In genomic region chr12:8450639-8451038, GRCm38 (mm10) we compare ENCODE assay signal across 8 mouse cellular contexts. TPM values are rescaled to one million over a fixed set of nuclear protein-coding genes. Genes with fewer than 3 reads are reported as not detected.
A peak's percentile ranks its signal among the peaks of the same experiment; 100 is the strongest.
DNase-seq lines count a peak whose midpoint lies in the region; ATAC-seq and TF ChIP-seq lines count a peak whose summit lies in the region.

No protein-coding gene starts in this region.

- no peak overlapping the region for H3K27ac ChIP-seq in hindbrain, embryonic 14.5 days
- no peak overlapping the region for H3K27ac ChIP-seq in hindbrain, embryonic 10.5 days
- peak overlapping the region; percentile 86 for H3K27ac ChIP-seq in layer of hippocampus, adult 2 months
- H3K27ac ChIP-seq in midbrain, embryonic 16.5 days (ENCODE audit: low read length) = no peak overlapping the region
- H3K27ac ChIP-seq in liver, postnatal 0 days (ENCODE audit: low read depth) = no peak overlapping the region

- H3K27me3 ChIP-seq in hindbrain, embryonic 14.5 days (ENCODE audit: control insufficient read depth, insufficient read depth, low read length) = no peaks in the 10 kb centered on the region; the same call in 1 of the 2 replicates
- H3K27me3 ChIP-seq in hindbrain, embryonic 10.5 days (ENCODE audit: insufficient read depth, poor library complexity, severe bottlenecking) = peaks cover 20% of the 10 kb centered on the region
- no peaks in the 10 kb centered on the region for H3K27me3 ChIP-seq in midbrain, embryonic 16.5 days (ENCODE audit: control insufficient read depth, insufficient read depth, low read depth, low read length)
- no peaks in the 10 kb centered on the region; the same call in 1 of the 2 replicates for H3K27me3 ChIP-seq in liver, postnatal 0 days (ENCODE audit: insufficient read depth, low read length)

- TF ChIP-seq EP300 in liver, postnatal 0 days (IDR thresholded peaks at IDR 0.05; ENCODE audit: low read depth) = no peak

- H3K36me3 ChIP-seq in hindbrain, embryonic 14.5 days (replicated peaks; ENCODE audit: control insufficient read depth, insufficient read depth) = no peaks in the 10 kb centered on the region
- no peaks in the 10 kb centered on the region for H3K36me3 ChIP-seq in hindbrain, embryonic 10.5 days
- H3K36me3 ChIP-seq in midbrain, embryonic 16.5 days (ENCODE audit: control insufficient read depth, insufficient read depth, low read length) = no peaks in the 10 kb centered on the region
- no peaks in the 10 kb centered on the region for H3K36me3 ChIP-seq in liver, postnatal 0 days (replicated peaks; ENCODE audit: insufficient read depth, low read length)

- peaks cover 6% of the 10 kb centered on the region; the same call in 1 of the 2 replicates for H3K4me1 ChIP-seq in hindbrain, embryonic 14.5 days (replicated peaks; ENCODE audit: control insufficient read depth, insufficient read depth, low read length)
- peaks cover 39% of the 10 kb centered on the region for H3K4me1 ChIP-seq in hindbrain, embryonic 10.5 days (replicated peaks)
- H3K4me1 ChIP-seq in midbrain, embryonic 16.5 days (ENCODE audit: control insufficient read depth, insufficient read depth, low read length) = no peaks in the 10 kb centered on the region
- peaks cover 9% of the 10 kb centered on the region for H3K4me1 ChIP-seq in liver, postnatal 0 days (ENCODE audit: insufficient read depth)

- no peak for DNase-seq in hindbrain, embryonic 14.5 days (ENCODE audit: low spot score)
- no peak for DNase-seq in hindbrain, embryonic 10.5 days (ENCODE audit: low spot score)
- DNase-seq in cerebellum, postnatal 25 days = peak; percentile 36 to 64
- peak; percentile 68 to 78 for DNase-seq in layer of hippocampus, adult 2 months (ENCODE audit: low spot score in 2 of 2)
- no peak for DNase-seq in thymus, postnatal 4 days
- DNase-seq in liver, postnatal 0 days = no peak
- no peak for DNase-seq in kidney, postnatal 25 days

- H3K4me2 ChIP-seq in hindbrain, embryonic 14.5 days (replicated peaks) = no peak overlapping the region
- H3K4me2 ChIP-seq in midbrain, embryonic 16.5 days (ENCODE audit: low read length) = no peak overlapping the region
- H3K4me2 ChIP-seq in liver, postnatal 0 days (ENCODE audit: low read depth, low read length) = no peak overlapping the region

- TF ChIP-seq CTCF in layer of hippocampus, adult 2 months (conservative IDR thresholded peaks at IDR 0.05) = no peak
- TF ChIP-seq CTCF in liver, postnatal 0 days (IDR thresholded peaks at IDR 0.05; ENCODE audit: low read depth) = no peak

- no peak overlapping the region for H3K4me3 ChIP-seq in hindbrain, embryonic 14.5 days (replicated peaks; ENCODE audit: low read length)
- no peak overlapping the region for H3K4me3 ChIP-seq in hindbrain, embryonic 10.5 days
- H3K4me3 ChIP-seq in layer of hippocampus, adult 2 months = no peak overlapping the region
- no peak overlapping the region for H3K4me3 ChIP-seq in midbrain, embryonic 16.5 days (ENCODE audit: low read depth, low read length)
- no peak overlapping the region for H3K4me3 ChIP-seq in liver, postnatal 0 days (ENCODE audit: low read depth, low read length)

- no peaks in the 10 kb centered on the region for H3K9me3 ChIP-seq in hindbrain, embryonic 14.5 days (ENCODE audit: control insufficient read depth, low read length)
- H3K9me3 ChIP-seq in hindbrain, embryonic 10.5 days = no peaks in the 10 kb centered on the region
- H3K9me3 ChIP-seq in midbrain, embryonic 16.5 days (replicated peaks; ENCODE audit: control insufficient read depth, low read length, poor library complexity, severe bottlenecking) = no peaks in the 10 kb centered on the region
- no peaks in the 10 kb centered on the region for H3K9me3 ChIP-seq in liver, postnatal 0 days (ENCODE audit: low read length)

- ATAC-seq in hindbrain, embryonic 14.5 days (ENCODE audit: low FRiP score) = peak; percentile 59
- peak; percentile 25; the same call in 1 of the 2 replicates for ATAC-seq in midbrain, embryonic 16.5 days
- ATAC-seq in liver, postnatal 0 days = no peak; the same call in 1 of the 2 replicates

- no peak overlapping the region for H3K9ac ChIP-seq in hindbrain, embryonic 14.5 days
- H3K9ac ChIP-seq in midbrain, embryonic 16.5 days (ENCODE audit: low read depth, low read length) = no peak overlapping the region
- no peak overlapping the region for H3K9ac ChIP-seq in liver, postnatal 0 days (replicated peaks)

- WGBS in hindbrain, embryonic 14.5 days = 60% methylated on average over 6 of the region's 6 CpGs
- WGBS in hindbrain, embryonic 10.5 days = 68% methylated on average over 6 of the region's 6 CpGs
- 56% methylated on average over 6 of the region's 6 CpGs for WGBS in midbrain, embryonic 16.5 days
- 39% methylated on average over 6 of the region's 6 CpGs for WGBS in liver, postnatal 0 days (ENCODE audit: insufficient replicate concordance)

RNA-seq across cellular contexts. Expression of gene Rhob, which starts 49.2 kb away (rescaled TPM):
- polyA plus RNA-seq in hindbrain, embryonic 14.5 days (2014; fragmentation: Nextera tagmentation; extraction: Ambion mirVana) = 113 and 131 TPM in 2 replicates
- 31.5 and 54.8 TPM in 2 replicates for polyA plus RNA-seq in hindbrain, embryonic 10.5 days (2016; fragmentation: Nextera tagmentation; extraction: Ambion mirVana)
- total RNA-seq in layer of hippocampus, adult 2 months (2021) = 100 to 1,000 TPM; 359 to 361 TPM
- polyA plus RNA-seq in midbrain, embryonic 16.5 days (2015; fragmentation: Nextera tagmentation; extraction: Ambion mirVana) = 75.7 and 80.0 TPM in 2 replicates
- polyA plus RNA-seq in liver, postnatal 0 days (2015; fragmentation: Nextera tagmentation; extraction: Ambion mirVana) = 6.9 and 8.7 TPM in 2 replicates

Comparison
In these comparisons a context has a peak if more than half of its experiments do, and no peak if none do; other contexts are left out.
1. DNase-seq: peak in cerebellum, postnatal 25 days (2 of 2) and layer of hippocampus, adult 2 months (2 of 2); none in hindbrain, embryonic 14.5 days (single experiment), hindbrain, embryonic 10.5 days (single experiment), thymus, postnatal 4 days (single experiment), liver, postnatal 0 days (single experiment) and kidney, postnatal 25 days (0 of 2).